9 mouse cellular contexts compared by ENCODE assay signal in genomic region chr2:113302349-113303239, GRCm38 (mm10). TPM values are rescaled to one million over a fixed set of nuclear protein-coding genes. Genes with fewer than 3 reads are reported as not detected.
DNase-seq lines count a peak whose midpoint lies in the region; ATAC-seq lines count a peak whose summit lies in the region.
"Had no signal": no experiment of that assay in that cellular context is flagged by ENCODE, and none has a peak within 500 bp of the region (broad histone marks: within the 10 kb centered on the region; RNA-seq: fewer than 3 reads in every experiment).

No protein-coding gene starts in this region.

- H3K9ac ChIP-seq in heart, embryonic 14.5 days (ENCODE audit: low read length): no peak overlapping the region
- H3K9ac ChIP-seq in midbrain, embryonic 12.5 days (replicated peaks): 0 out of 2 replicates have a peak overlapping the region, but pooled peaks have one; percentile 21

- H3K4me3 ChIP-seq in heart, embryonic 14.5 days (ENCODE audit: control insufficient read depth in 1 of 2, insufficient read depth in 1 of 2, low read depth in 1 of 2, low read length in 2 of 2): no peak overlapping the region
- H3K4me3 ChIP-seq in midbrain, embryonic 12.5 days: no peak overlapping the region

- no peaks in the 10 kb centered on the region for H3K36me3 ChIP-seq in heart, embryonic 14.5 days (ENCODE audit: control insufficient read depth, insufficient read depth, low read length)
- no peaks in the 10 kb centered on the region for H3K36me3 ChIP-seq in midbrain, embryonic 12.5 days

- H3K4me1 ChIP-seq in heart, embryonic 14.5 days (ENCODE audit: control insufficient read depth in 2 of 2, insufficient read depth in 2 of 2, low read length in 2 of 2): no peaks in the 10 kb centered on the region
- no peaks in the 10 kb centered on the region for H3K4me1 ChIP-seq in midbrain, embryonic 12.5 days

- no peaks in the 10 kb centered on the region for H3K9me3 ChIP-seq in heart, embryonic 14.5 days (ENCODE audit: control insufficient read depth, low read length)
- H3K9me3 ChIP-seq in midbrain, embryonic 12.5 days: no peaks in the 10 kb centered on the region

- no peak overlapping the region for H3K27ac ChIP-seq in heart, embryonic 14.5 days (replicated peaks in 1 of 2; ENCODE audit: control insufficient read depth in 1 of 2, insufficient read depth in 1 of 2, low read depth in 2 of 2, low read length in 2 of 2)
- H3K27ac ChIP-seq in midbrain, embryonic 12.5 days (replicated peaks): no peak overlapping the region

- H3K4me2 ChIP-seq in heart, embryonic 14.5 days (ENCODE audit: low read length): 0 out of 2 replicates have a peak overlapping the region, but pooled peaks have one; percentile 24
- H3K4me2 ChIP-seq in midbrain, embryonic 12.5 days (replicated peaks): no peak overlapping the region

- intact Hi-C loops in heart, postnatal 25 days (cut with DNase I): loop anchor here (5.0 to 10.0 kb wide), 2 partner anchors 500 to 502 kb away; no protein-coding TSS in a partner anchor
- intact Hi-C loops in gastrocnemius, postnatal 36 days (cut with DNase I): loop anchor here (5.0 kb wide), 1 partner anchor 500 kb away; no protein-coding TSS in a partner anchor

- H3K27me3 ChIP-seq in heart, embryonic 14.5 days (ENCODE audit: control insufficient read depth, insufficient read depth, low read length): no peaks in the 10 kb centered on the region
- H3K27me3 ChIP-seq in midbrain, embryonic 12.5 days: 0 out of 2 replicates have a peak, but pooled peaks cover 5% of the 10 kb centered on the region

- WGBS in heart, embryonic 14.5 days: 39% methylated on average over 18 of the region's 18 CpGs
- WGBS in midbrain, embryonic 12.5 days: 45% methylated on average over 18 of the region's 18 CpGs

- ATAC-seq in heart, embryonic 14.5 days (ENCODE audit: insufficient number of reproducible peaks, insufficient read depth, low FRiP score, low read depth): no peak
- ATAC-seq in midbrain, embryonic 12.5 days (ENCODE audit: low FRiP score, low read depth): peak; percentile 66; the same call in 1 of the 2 replicates

- DNase-seq in heart, postnatal 25 days (ENCODE audit: low spot score): no peak
- DNase-seq in NIH3T3 (ENCODE audit: low read depth): peak; percentile 78
- peak; percentile 35 for DNase-seq in forelimb bud, embryonic 11.5 days (ENCODE audit: low read depth, low spot score)
- peak; percentile 27 for DNase-seq in kidney, postnatal 10 days
- no peak for DNase-seq in urinary bladder, postnatal 36 days (ENCODE audit: low spot score in 2 of 2)
- DNase-seq in gastrocnemius, postnatal 36 days: no peak

RNA-seq across cellular contexts. Expression of gene Tmco5b, which starts 17.1 kb away (rescaled TPM):
- polyA plus RNA-seq in heart, embryonic 14.5 days (2014; fragmentation: Nextera tagmentation; extraction: Ambion mirVana): not detected in 2 replicates
- total RNA-seq in heart, postnatal 25 days (2021): not detected
- polyA plus RNA-seq in midbrain, embryonic 12.5 days (2016; fragmentation: Nextera tagmentation; extraction: Ambion mirVana): not detected in 2 replicates
- total RNA-seq in gastrocnemius, postnatal 36 days (2021): not detected
- polyA plus RNA-seq: large intestine, adult 2 months had no signal

RNA-seq across cellular contexts. Expression of gene Fmn1, which starts 24.9 kb away (rescaled TPM):
- polyA plus RNA-seq in heart, embryonic 14.5 days (2014; fragmentation: Nextera tagmentation; extraction: Ambion mirVana): 2.3 and 2.6 TPM in 2 replicates
- total RNA-seq in heart, postnatal 25 days (2021): 10 to 100 TPM; 28.6 to 30.4 TPM
- polyA plus RNA-seq in midbrain, embryonic 12.5 days (2016; fragmentation: Nextera tagmentation; extraction: Ambion mirVana): 0.59 and 0.91 TPM in 2 replicates
- total RNA-seq in gastrocnemius, postnatal 36 days (2021): 1 to 10 TPM; 2.6 to 5.2 TPM

Comparison
In these comparisons a context has a peak if more than half of its experiments do, and no peak if none do; other contexts are left out.
1. DNase-seq: peak in NIH3T3 (single experiment), forelimb bud, embryonic 11.5 days (single experiment) and kidney, postnatal 10 days (single experiment); none in heart, postnatal 25 days (single experiment), urinary bladder, postnatal 36 days (0 of 2) and gastrocnemius, postnatal 36 days (0 of 2).
2. RNA of gene Fmn1, which starts 24.9 kb away (total RNA-seq): 28.6 to 30.4 TPM in heart, postnatal 25 days; 2.6 to 5.2 TPM in gastrocnemius, postnatal 36 days; every median in the first group is over 4 times any median in the second.